Mouse (Mus musculus) cortical plate, adult 2 months (tissue): ENCODE measurements around the gene Srrd. TPM values are rescaled to one million over a fixed set of nuclear protein-coding genes. Genes with fewer than 3 reads are reported as not detected.

Source experiments
- H3K27ac ChIP-seq: fragments of 200-500 bp; 2 replicates; pipeline ENCODE4 v1.5.1; 2012; ENCODE audit warnings: low read length, control low read depth, inconsistent platforms; ENCODE audit not compliant: insufficient read depth
- H3K4me1 ChIP-seq: fragments of 200-500 bp; 2 replicates; pipeline ENCODE4 v1.6.1; 2011; ENCODE audit warnings: low read length; ENCODE audit not compliant: control insufficient read depth, insufficient read depth
- H3K4me3 ChIP-seq: fragments of 200-500 bp; 2 replicates; pipeline ENCODE4 v1.5.1; 2011; ENCODE audit warnings: mild to moderate bottlenecking, low read length, control low read depth; ENCODE audit not compliant: insufficient read depth
- CTCF ChIP-seq: fragments of 200-500 bp; IDR thresholded peaks from 2 replicates; pipeline ENCODE4 v1.5.1; 2011; ENCODE audit warnings: mild to moderate bottlenecking, control low read depth, low read length; ENCODE audit not compliant: insufficient read depth; ENCODE audit errors: extremely low read depth
- POLR2A ChIP-seq: fragments of 200-500 bp; IDR thresholded peaks from 2 replicates; pipeline ENCODE4 v1.6.1; 2011; ENCODE audit warnings: mild to moderate bottlenecking, low read length, control low read depth; ENCODE audit not compliant: insufficient read depth; ENCODE audit errors: extremely low read depth
- polyA plus RNA-seq: library from polyadenylated mRNA; depleted of rRNA; stranded (reverse); fragments of >200 nt; gene quantifications from 2 replicates; pipeline ENCODE4 v1.2.3, GENCODE M21; 2012

Srrd gene
- polyA plus RNA-seq, 1 experiment = 61.9 TPM

DNA sequence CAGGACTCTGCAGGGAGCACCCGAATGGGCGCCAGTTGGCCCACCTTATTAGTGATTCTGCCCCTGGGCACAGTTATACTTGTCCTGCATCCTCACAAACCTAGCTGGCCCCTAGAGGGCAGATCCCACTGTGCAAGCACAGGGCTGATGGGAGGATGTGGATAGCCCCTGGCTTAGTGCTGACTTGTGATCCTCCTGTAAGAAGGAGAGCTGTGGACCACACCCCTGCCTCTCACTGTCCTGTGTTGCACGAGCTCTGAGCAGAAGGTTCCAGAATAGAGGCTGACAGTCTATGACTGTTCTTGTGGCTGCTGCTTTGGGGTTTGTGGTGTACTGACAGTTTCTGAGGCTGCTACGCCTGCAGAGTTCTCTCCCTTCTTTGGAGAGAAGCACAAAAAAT lies 41.1 kb downstream of the Srrd start:
- Histone ChIP-seq H3K27ac (no peak overlapping the region), H3K4me1 (peaks cover 12% of the 10 kb centered on the region), H3K4me3 (no peak overlapping the region)
- TF ChIP-seq POLR2A (no peak), CTCF (0 out of 2 replicates have a peak, but pooled peaks have one; percentile 3)

DNA sequence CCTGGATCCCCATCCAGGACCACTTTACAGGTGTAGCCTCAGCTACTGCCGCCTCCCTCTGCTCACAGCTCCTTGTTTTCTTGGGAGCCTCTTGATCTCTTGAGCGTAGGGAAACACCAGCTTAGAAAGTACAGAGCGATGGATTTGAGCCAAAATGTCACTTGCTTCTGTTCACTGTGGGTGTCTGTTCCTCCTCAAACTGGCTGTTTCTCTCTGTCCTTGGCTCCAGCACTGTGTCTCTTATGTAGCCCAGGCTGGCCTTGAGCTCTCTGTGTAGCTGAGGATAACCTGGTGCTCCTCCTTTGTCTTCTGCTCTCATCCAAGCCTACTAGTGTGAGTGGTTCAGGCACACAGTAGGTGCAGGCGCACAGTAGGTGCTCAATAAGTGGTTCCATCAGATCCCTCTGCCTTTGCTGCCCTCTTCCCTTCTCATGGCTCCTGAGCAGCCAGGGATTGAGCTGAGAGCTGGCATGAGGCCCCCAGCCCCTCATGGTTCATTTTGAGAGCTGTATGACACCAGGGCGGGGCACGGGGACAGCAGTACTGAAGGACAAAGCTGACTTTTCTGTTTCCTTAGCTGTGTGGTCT lies 42.0 kb downstream of the Srrd start:
- no peak overlapping the region for H3K4me3 ChIP-seq
- H3K27ac ChIP-seq = no peak overlapping the region
- no peak for TF ChIP-seq CTCF
- no peak for TF ChIP-seq POLR2A
- peaks cover 12% of the 10 kb centered on the region for H3K4me1 ChIP-seq

DNA sequence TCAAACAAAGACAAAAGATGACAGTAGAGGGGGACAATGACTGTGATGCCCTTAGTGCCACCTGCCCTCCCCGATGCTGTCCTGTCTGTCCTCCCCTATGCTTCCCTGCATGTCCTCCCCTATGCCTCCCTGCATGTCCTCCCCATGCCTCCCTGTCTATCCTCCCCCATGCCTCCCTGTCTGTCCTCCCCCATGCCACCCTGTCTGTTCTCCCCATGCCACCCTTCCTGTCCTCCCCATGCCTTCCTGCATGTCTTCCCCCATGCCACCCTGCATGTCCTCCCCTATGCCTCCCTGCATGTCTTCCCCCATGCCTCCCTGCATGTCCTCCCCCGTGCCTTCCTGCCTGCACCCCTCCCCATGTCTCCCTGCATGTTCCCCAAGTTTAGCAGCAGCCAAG lies 42.7 kb downstream of the Srrd start:
- peaks cover 12% of the 10 kb centered on the region for H3K4me1 ChIP-seq
- no peak overlapping the region for H3K27ac ChIP-seq
- TF ChIP-seq POLR2A (no peak), CTCF (no peak)
- H3K4me3 ChIP-seq = no peak overlapping the region

DNA sequence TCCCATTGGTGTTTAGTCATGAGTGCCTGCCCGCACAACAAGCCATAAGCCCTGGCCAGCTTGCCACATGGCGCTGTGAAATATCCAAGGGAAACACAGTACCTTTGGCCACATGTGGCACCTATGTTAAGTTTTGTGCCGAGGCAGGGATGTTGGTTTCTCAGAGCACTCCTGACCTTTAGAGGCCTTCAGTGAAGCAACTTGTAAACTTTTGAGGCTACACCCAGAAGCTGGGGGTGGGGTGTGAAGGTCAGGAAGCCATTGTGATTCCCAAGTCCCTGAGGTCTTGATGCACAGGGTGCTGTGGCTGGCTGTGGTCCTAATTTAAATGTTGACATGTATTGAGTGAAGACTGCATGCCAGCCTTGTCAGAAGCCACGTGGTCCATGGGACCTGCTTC lies 43.4 kb downstream of the Srrd start:
- no peak for TF ChIP-seq POLR2A
- TF ChIP-seq CTCF = no peak
- no peak overlapping the region for H3K4me3 ChIP-seq
- peaks cover 12% of the 10 kb centered on the region for H3K4me1 ChIP-seq
- H3K27ac ChIP-seq = 0 out of 2 replicates have a peak overlapping the region, but pooled peaks have one; percentile 5

DNA sequence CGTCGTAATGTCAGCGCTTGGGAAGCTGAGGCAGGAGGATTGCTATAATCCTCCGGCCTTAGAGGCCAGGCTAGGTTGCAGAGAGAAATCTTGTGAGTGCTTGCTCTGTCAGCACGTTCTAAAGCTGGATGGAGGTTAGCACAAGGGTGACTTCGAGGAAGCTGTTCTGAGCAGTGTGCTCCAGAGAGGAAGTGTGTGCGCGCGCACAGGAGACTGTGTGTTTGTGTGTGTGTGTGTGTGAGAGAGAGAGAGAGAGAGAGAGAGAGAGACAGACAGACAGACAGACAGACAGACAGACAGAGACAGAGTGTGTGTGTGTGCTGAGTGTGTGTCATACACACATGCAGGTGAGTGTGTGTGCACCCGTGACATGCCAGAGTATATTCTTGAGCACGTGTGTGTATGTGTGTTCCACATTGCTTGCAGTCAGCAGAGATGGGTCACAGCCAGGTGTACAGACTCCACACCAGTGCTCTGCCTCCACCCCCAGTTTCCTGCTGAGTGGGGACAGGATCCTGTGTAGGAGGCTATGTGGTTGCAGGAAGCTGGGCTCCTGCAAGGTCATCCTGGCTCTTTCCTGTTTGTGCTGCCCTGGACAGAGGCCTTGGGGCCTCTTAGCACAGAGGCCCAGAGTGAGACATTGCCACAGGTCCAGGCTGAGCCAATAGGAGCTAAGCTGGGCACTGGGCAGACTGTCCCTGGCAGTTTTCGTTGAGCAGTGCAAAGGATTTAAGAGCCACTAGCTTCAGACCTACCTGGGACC lies 44.4 kb downstream of the Srrd start:
- TF ChIP-seq CTCF (no peak), POLR2A (no peak)
- Histone ChIP-seq H3K4me1 (peaks cover 12% of the 10 kb centered on the region), H3K4me3 (no peak overlapping the region), H3K27ac (peak overlapping the region; percentile 5; the same call in 1 of the 2 replicates)

DNA sequence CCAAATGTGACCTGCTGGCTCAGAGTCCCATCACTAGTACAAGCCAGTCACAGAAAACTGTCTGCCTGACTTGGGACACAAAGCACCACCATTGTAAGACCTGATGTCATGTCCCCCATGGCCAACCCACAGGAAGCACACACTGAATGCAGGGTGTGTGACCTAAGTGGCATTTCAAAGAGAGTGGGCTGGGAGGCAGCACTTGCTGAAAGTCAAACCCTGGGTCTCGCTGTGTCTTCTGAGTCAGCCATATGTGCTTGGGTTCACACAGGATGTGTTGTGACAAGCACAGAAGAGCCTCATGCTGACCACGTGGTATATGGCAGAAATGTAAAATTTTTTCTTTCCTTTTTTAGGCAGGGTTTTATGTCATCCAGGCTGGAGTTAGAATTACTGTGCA lies 45.6 kb downstream of the Srrd start:
- H3K4me1 ChIP-seq = peaks cover 14% of the 10 kb centered on the region
- no peak overlapping the region for H3K4me3 ChIP-seq
- TF ChIP-seq CTCF (no peak), POLR2A (no peak)
- no peak overlapping the region for H3K27ac ChIP-seq

DNA sequence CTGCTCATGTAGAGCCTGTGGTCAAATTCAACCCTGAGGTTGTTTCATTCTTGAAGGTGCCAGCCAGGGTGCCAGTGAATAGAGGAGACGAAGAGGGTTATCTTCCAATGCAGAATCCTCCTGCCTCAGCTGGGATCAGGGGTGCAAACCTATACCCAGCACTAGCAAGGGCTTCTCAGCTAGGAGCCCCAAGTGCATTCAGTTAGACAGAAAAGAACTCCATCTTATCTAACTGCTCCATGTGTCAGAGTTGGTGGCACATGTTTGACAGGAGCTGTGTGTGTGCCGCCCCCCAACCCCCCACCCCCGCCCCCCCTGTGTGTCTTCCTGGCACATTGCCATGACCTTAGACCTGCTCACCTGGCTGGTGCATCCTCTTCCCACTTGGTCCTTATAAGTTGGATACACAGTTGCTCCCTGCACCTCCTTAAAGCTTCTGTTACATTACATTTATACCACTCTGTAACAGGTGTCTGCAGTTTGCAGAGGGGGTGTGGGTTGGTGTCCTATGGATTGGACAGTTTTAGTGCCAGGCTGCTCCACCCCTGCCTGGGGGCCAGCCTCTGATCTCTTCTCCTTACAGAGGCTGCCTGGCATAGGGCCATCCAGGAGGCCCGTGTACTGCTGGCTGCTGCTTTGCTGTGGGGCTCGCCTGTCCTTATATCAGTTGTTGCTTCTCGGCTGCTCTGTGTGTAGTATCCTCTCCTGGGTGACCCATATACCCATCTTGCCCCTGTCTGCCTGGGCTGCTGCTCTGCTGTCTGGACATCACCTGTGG lies 46.2 kb downstream of the Srrd start:
- H3K4me1 ChIP-seq = peaks cover 14% of the 10 kb centered on the region
- H3K27ac ChIP-seq = no peak overlapping the region
- no peak overlapping the region for H3K4me3 ChIP-seq
- TF ChIP-seq POLR2A = no peak
- TF ChIP-seq CTCF = no peak

DNA sequence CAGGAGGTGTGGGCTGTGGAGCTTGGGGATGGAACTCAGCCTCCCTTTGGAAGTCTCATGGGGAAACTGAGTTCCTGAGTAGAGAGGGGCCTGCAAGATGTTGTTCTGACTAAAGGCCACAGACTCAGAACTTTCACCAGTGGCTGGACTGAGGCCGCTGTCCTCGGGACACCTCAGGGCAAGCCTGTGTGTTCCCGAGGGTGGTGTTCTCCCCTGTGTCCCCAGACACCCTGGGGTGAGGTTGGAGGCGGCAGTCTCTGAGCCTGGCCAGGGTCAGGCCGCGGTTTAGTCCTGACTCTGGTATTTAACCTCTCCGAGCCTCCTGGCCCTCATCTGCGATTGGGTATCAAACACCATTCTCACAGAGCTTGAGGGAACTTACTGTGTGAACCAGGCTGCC lies 47.3 kb downstream of the Srrd start:
- TF ChIP-seq CTCF = no peak
- TF ChIP-seq POLR2A = no peak
- Histone ChIP-seq H3K4me3 (no peak overlapping the region), H3K27ac (no peak overlapping the region), H3K4me1 (peaks cover 14% of the 10 kb centered on the region)

DNA sequence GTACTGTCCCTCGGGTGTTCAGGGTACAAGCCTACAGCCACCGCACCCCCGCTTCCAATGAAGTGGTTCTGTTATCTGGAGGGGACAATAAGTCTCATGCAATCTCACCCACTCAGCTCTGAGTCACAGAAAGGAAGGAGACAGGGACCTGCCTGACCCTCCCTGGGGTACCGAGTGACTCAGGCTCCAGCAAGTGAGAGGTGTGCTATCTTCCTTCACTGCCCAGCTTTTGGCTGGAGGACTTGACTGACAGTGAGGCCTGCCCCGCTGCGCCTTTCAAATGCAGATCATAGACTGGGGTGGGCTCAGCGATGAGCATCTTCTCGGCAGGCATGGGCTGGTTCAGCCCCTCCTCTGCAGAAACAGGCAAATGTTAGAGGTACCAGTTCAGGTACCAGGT lies 47.7 kb downstream of the Srrd start:
- Histone ChIP-seq H3K4me1 (peaks cover 13% of the 10 kb centered on the region), H3K4me3 (no peak overlapping the region), H3K27ac (no peak overlapping the region)
- TF ChIP-seq POLR2A = no peak
- TF ChIP-seq CTCF = no peak
